Mouse (Mus musculus): ENCODE results near the gene AC161166.1. TPM values are rescaled to one million over a fixed set of nuclear protein-coding genes. Genes with fewer than 3 reads are reported as not detected.

The AC161166.1 gene
- polyA plus RNA-seq, 1 experiment from 2014 or later: 0.29 TPM

DNA sequence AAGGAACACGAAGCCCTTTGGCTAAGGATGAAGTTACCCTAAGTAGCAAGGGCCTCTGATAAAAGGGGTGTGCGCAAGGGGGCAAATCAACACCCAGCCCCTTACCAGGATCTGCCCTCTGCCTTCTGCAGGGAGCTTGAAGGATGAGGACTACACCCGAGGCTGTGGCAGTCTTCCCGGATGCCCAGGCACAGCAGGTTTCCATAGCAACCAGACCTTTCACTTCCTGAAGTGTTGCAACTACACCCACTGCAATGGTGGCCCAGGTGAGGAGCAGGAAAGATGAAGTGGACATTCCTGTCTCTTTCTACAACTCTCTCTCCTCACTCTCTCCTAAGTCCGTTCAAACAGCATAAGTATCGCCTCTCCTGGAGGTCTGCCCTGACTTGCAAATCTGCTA is 39.8 kb downstream of the AC161166.1 start:
- WGBS: 83% methylated on average over 6 of the region's 6 CpGs
- Histone ChIP-seq H3K4me2 (replicated peaks; ENCODE audit: low read depth, low read length) (no peak overlapping the region), H3K36me3 (ENCODE audit: control insufficient read depth, insufficient read depth, low read length) (no peaks in the 10 kb centered on the region), H3K9ac (replicated peaks; ENCODE audit: low read depth, low read length) (no peak overlapping the region), H3K4me1 (ENCODE audit: control insufficient read depth, insufficient read depth, low read length) (no peaks in the 10 kb centered on the region), H3K4me3 (ENCODE audit: low read depth, low read length) (no peak overlapping the region), H3K27me3 (ENCODE audit: control insufficient read depth, insufficient read depth, low read length) (no peaks in the 10 kb centered on the region), H3K9me3 (ENCODE audit: control insufficient read depth, low read depth, low read length) (peaks cover 5% of the 10 kb centered on the region; the same call in 1 of the 2 replicates), H3K27ac (ENCODE audit: low read length) (no peak overlapping the region)
- no peak for ATAC-seq (ENCODE audit: insufficient number of reproducible peaks, insufficient read depth, low FRiP score, low read depth)

DNA sequence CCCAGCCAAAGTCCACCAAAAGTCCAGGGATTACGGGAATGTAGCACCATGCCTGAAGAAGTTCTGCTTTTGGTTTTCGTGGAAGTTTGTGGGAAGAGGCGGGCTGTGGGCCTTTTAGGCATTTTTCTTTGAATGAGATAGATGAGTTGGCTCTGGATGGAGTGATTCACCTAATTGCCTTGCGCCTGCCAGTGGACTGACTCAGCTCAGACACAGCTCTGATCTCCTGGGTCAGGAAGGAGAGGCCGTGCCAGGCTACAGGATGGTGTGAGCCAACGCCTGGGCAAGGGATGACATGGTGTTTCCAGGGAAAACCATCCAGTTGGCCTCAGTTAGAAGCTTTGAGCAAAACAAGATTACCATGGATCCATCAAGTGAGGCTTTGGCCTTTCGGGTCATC is 41.9 kb downstream of the AC161166.1 start:
- Histone ChIP-seq H3K9me3 (ENCODE audit: control insufficient read depth, low read depth, low read length) (peaks cover 5% of the 10 kb centered on the region; the same call in 1 of the 2 replicates), H3K27ac (ENCODE audit: low read length) (no peak overlapping the region), H3K36me3 (ENCODE audit: control insufficient read depth, insufficient read depth, low read length) (no peaks in the 10 kb centered on the region), H3K4me3 (ENCODE audit: low read depth, low read length) (no peak overlapping the region), H3K9ac (replicated peaks; ENCODE audit: low read depth, low read length) (no peak overlapping the region), H3K4me2 (replicated peaks; ENCODE audit: low read depth, low read length) (no peak overlapping the region), H3K4me1 (ENCODE audit: control insufficient read depth, insufficient read depth, low read length) (no peaks in the 10 kb centered on the region), H3K27me3 (ENCODE audit: control insufficient read depth, insufficient read depth, low read length) (no peaks in the 10 kb centered on the region)
- WGBS: 90% methylated on average over 7 of the region's 7 CpGs
- no peak for ATAC-seq (ENCODE audit: insufficient number of reproducible peaks, insufficient read depth, low FRiP score, low read depth)

DNA sequence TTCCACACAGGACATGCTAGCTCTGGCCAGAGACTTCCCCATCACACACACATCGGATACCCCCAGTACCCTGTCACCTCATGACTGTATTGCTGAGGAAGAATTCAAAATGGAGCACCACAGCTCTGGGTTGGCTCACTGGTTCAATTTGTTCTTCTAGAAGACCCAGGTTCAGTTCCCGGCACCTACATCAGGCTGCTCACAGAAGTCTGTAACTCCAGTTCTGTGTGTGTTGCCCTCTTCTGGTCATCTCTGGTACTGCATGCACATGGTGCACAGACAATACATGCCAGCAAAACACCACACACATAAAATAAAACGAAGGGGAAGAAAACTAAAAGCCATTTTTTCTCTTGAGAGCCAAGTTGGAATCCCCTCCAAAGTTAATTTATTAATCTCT is 43.1 kb downstream of the AC161166.1 start:
- no peak for ATAC-seq (ENCODE audit: insufficient number of reproducible peaks, insufficient read depth, low FRiP score, low read depth)
- WGBS: 92% methylated on average over 3 of the region's 3 CpGs
- H3K9ac ChIP-seq (replicated peaks; ENCODE audit: low read depth, low read length): no peak overlapping the region
- H3K36me3 ChIP-seq (ENCODE audit: control insufficient read depth, insufficient read depth, low read length): no peaks in the 10 kb centered on the region
- H3K4me1 ChIP-seq (ENCODE audit: control insufficient read depth, insufficient read depth, low read length): no peaks in the 10 kb centered on the region
- H3K4me2 ChIP-seq (replicated peaks; ENCODE audit: low read depth, low read length): no peak overlapping the region
- no peaks in the 10 kb centered on the region for H3K27me3 ChIP-seq (ENCODE audit: control insufficient read depth, insufficient read depth, low read length)
- no peak overlapping the region for H3K4me3 ChIP-seq (ENCODE audit: low read depth, low read length)
- peaks cover 5% of the 10 kb centered on the region; the same call in 1 of the 2 replicates for H3K9me3 ChIP-seq (ENCODE audit: control insufficient read depth, low read depth, low read length)
- H3K27ac ChIP-seq (ENCODE audit: low read length): no peak overlapping the region

DNA sequence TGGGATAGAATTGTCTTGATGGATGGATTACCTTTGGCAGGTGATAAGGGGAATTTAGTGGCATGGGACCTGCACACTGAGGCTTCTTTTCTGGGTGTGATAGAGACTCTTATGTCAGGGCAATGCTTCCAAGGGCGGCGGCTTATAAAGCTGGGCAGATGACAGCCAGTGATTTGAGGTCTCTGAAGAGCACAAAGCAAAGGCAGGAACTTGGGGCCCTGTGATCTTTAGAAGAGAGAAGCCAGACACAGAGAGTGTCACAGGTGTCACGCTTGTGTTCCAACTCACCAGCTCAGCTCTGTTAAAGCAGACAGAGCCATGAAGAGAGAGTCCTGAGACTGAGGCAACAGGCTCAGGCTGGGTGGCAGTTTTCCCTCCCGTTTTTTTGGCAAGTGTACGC is 44.4 kb downstream of the AC161166.1 start:
- H3K9ac ChIP-seq (replicated peaks; ENCODE audit: low read depth, low read length): no peak overlapping the region
- no peak overlapping the region for H3K4me3 ChIP-seq (ENCODE audit: low read depth, low read length)
- WGBS: 84% methylated on average over 5 of the region's 5 CpGs

DNA sequence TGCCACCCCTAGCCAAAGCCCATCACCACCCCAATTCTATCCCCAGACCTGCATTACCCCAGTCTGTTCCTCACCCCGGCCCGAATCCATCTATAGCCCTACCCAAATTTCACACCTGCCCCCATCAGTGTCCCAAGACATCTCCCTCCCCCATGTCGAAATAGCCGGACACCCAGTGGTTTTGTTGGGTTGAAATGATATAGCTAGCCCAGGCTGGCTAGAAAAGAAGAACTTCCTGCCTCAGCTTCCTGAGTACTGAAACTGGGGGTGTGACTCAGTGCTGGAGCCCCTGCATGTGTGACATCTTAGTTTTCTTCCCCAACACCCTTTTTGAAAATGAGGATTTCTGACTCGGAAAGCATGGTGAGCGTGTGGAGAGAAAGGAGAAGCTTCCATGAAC is 45.4 kb downstream of the AC161166.1 start:
- Histone ChIP-seq H3K4me1 (ENCODE audit: control insufficient read depth, insufficient read depth, low read length) (peaks cover 12% of the 10 kb centered on the region; the same call in 1 of the 2 replicates), H3K9ac (replicated peaks; ENCODE audit: low read depth, low read length) (no peak overlapping the region), H3K27me3 (ENCODE audit: control insufficient read depth, insufficient read depth, low read length) (no peaks in the 10 kb centered on the region), H3K36me3 (ENCODE audit: control insufficient read depth, insufficient read depth, low read length) (no peaks in the 10 kb centered on the region), H3K4me3 (ENCODE audit: low read depth, low read length) (no peak overlapping the region), H3K9me3 (ENCODE audit: control insufficient read depth, low read depth, low read length) (peaks cover 5% of the 10 kb centered on the region; the same call in 1 of the 2 replicates), H3K4me2 (replicated peaks; ENCODE audit: low read depth, low read length) (no peak overlapping the region), H3K27ac (ENCODE audit: low read length) (no peak overlapping the region)
- ATAC-seq (ENCODE audit: insufficient number of reproducible peaks, insufficient read depth, low FRiP score, low read depth): no peak
- WGBS: 92% methylated on average over 6 of the region's 6 CpGs

More for the DNA sequence above, 44.4 kb downstream of the AC161166.1 start:
- H3K27me3 ChIP-seq (ENCODE audit: control insufficient read depth, insufficient read depth, low read length): no peaks in the 10 kb centered on the region
- peaks cover 5% of the 10 kb centered on the region; the same call in 1 of the 2 replicates for H3K9me3 ChIP-seq (ENCODE audit: control insufficient read depth, low read depth, low read length)
- ATAC-seq (ENCODE audit: insufficient number of reproducible peaks, insufficient read depth, low FRiP score, low read depth): no peak
- H3K36me3 ChIP-seq (ENCODE audit: control insufficient read depth, insufficient read depth, low read length): no peaks in the 10 kb centered on the region
- no peak overlapping the region for H3K4me2 ChIP-seq (replicated peaks; ENCODE audit: low read depth, low read length)
- peaks cover 3% of the 10 kb centered on the region; the same call in 1 of the 2 replicates for H3K4me1 ChIP-seq (ENCODE audit: control insufficient read depth, insufficient read depth, low read length)
- no peak overlapping the region for H3K27ac ChIP-seq (ENCODE audit: low read length)

DNA sequence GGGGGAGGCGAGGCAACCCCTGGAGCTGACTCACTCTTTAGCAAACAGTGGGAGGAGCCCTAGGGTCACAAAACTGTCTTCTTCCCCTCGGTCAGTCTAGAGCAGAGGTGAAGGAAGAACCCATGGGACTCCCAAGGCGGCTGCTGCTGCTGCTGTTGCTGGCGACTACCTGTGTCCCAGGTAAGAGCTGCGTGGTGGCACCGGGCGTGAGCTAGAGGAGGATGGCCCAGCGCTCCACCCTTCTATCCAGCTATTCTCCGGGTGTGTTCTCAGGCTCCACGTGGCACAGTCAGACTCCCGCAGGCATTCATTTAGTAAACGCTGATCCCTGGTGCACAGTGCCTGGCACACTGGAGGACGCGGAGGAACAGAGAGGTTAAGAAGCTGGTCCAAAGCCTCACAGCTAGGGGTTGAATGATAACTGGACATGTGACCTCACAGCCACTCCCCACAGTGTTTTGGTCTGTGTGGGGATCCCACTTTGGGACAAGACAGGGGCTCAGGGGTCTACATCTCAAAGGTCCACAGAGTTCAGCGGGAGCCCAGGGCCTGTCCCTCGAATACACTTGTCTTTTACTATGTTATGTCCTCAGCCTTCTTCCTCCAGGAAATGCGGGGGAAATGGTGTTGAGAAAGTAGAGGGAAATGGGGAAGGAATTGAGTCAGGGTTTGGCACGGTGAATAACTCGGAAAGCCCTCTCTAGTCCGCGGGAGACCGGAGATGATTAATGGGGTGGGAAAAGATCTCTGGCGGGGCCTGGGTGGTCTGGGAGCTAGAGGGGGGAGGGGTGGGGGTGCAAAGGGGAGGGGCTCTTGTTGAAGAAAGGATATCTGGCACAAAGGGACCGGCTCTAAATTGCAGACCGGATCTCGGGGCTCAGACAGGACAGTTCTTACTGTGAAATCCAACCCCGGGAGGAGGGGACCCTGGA is 49.6 kb downstream of the AC161166.1 start, which contains the start of gene Plaur:
Plaur (plus strand) TSS at position 97 of the 932 bp plus-strand sequence.
- Histone ChIP-seq H3K27ac (ENCODE audit: low read length) (peak within 1 kb of the TSS; percentile 62; the same call in 1 of the 2 replicates), H3K9me3 (ENCODE audit: control insufficient read depth, low read depth, low read length) (no peaks in the 10 kb centered on the region), H3K36me3 (ENCODE audit: control insufficient read depth, insufficient read depth, low read length) (no peaks in the 10 kb centered on the region), H3K27me3 (ENCODE audit: control insufficient read depth, insufficient read depth, low read length) (no peaks in the 10 kb centered on the region), H3K4me1 (ENCODE audit: control insufficient read depth, insufficient read depth, low read length) (peaks cover 13% of the 10 kb centered on the region; the same call in 1 of the 2 replicates), H3K4me3 (ENCODE audit: low read depth, low read length) (peak within 1 kb of the TSS; percentile 33), H3K9ac (replicated peaks; ENCODE audit: low read depth, low read length) (peak within 1 kb of the TSS; percentile 14; the same call in 1 of the 2 replicates), H3K4me2 (replicated peaks; ENCODE audit: low read depth, low read length) (peak within 1 kb of the TSS; percentile 57)
- ATAC-seq (ENCODE audit: insufficient number of reproducible peaks, insufficient read depth, low FRiP score, low read depth): peak; percentile 57
- WGBS: 3% methylated on average over 27 of the region's 27 CpGs

DNA sequence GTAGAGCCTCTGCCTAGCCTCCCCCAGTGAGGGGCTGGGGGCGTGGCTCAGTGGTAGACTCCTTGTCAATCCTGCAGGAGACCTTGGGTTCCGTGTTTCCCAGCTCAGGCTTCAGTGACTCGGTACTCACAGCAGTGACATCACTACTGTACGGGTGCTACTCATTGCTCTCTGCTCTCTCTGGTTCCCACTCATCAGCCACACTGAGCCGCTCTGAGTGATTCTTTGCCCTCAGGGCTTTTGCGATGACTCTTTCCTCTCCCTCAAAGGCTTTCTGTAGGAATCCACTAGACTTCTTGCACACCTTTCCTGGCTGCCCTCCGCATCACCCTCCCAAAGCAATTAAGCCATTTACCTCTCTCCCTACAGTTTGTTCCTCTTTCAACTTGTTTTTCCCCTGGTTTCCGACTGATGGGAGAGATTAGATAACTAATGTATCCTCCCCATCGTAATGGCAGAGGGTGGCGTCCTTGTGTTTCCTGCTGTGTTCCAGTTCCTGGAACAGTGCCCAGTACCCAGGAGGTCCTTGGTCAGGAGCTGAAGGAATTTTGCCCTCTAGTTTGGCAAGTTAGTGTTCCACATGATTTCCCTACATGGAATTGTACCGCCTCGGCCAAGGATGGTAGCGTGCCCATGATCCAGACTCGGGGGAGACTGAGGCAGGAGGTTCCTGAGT is 50.7 kb downstream of the AC161166.1 start:
- WGBS: 58% methylated on average over 14 of the region's 14 CpGs
- H3K4me1 ChIP-seq (ENCODE audit: control insufficient read depth, insufficient read depth, low read length): peaks cover 13% of the 10 kb centered on the region; the same call in 1 of the 2 replicates
- no peaks in the 10 kb centered on the region for H3K9me3 ChIP-seq (ENCODE audit: control insufficient read depth, low read depth, low read length)
- H3K27me3 ChIP-seq (ENCODE audit: control insufficient read depth, insufficient read depth, low read length): no peaks in the 10 kb centered on the region
- H3K9ac ChIP-seq (replicated peaks; ENCODE audit: low read depth, low read length): no peak overlapping the region
- no peak overlapping the region for H3K4me2 ChIP-seq (replicated peaks; ENCODE audit: low read depth, low read length)
- no peak for ATAC-seq (ENCODE audit: insufficient number of reproducible peaks, insufficient read depth, low FRiP score, low read depth)
- no peaks in the 10 kb centered on the region for H3K36me3 ChIP-seq (ENCODE audit: control insufficient read depth, insufficient read depth, low read length)
- no peak overlapping the region for H3K4me3 ChIP-seq (ENCODE audit: low read depth, low read length)
- H3K27ac ChIP-seq (ENCODE audit: low read length): no peak overlapping the region
